Mouse (Mus musculus) CH12.LX (cell line): ENCODE measurements around the gene Cnpy1. TPM values are rescaled to one million over a fixed set of nuclear protein-coding genes. Genes with fewer than 3 reads are reported as not detected.

Experiments
- DNase-seq: peaks from one replicate; pipeline ENCODE4 v3.0.0-alpha.2; 2013; ENCODE audit errors: extremely low read depth
- H3K27ac ChIP-seq: 2 replicates; pipeline ENCODE4 v1.5.1; 2012; ENCODE audit warnings: low read depth, mild to moderate bottlenecking, control low read depth, moderate library complexity; ENCODE audit not compliant: insufficient read depth
- H3K27me3 ChIP-seq: replicated peaks from 2 replicates; pipeline ENCODE3; 2012; ENCODE audit warnings: inconsistent platforms
- H3K36me3 ChIP-seq, 2 experiments: replicated peaks in 1 of 2; 2 replicates each; pipeline versions ENCODE3 to v1.6.1; 2012; ENCODE audit warnings: inconsistent platforms in 1 of 2, low read length in 1 of 2, mild to moderate bottlenecking in 1 of 2, mixed read lengths in 1 of 2, moderate library complexity in 1 of 2; ENCODE audit not compliant: control insufficient read depth in 1 of 2, insufficient read depth in 1 of 2
- H3K4me1 ChIP-seq, 2 experiments: 2 replicates each; pipeline ENCODE4 v1.6.1; 2012; ENCODE audit warnings: inconsistent platforms in 1 of 2, moderate library complexity in 1 of 2; ENCODE audit not compliant: insufficient read depth in 2 of 2, control insufficient read depth in 1 of 2
- H3K4me2 ChIP-seq: 2 replicates; pipeline ENCODE4 v1.6.1; 2012; ENCODE audit warnings: low read depth, mild to moderate bottlenecking, control low read depth; ENCODE audit not compliant: poor library complexity, insufficient read depth, severe bottlenecking
- H3K4me3 ChIP-seq, 3 experiments: fragments of 150-350 bp in 1 of 3; sonication (generic) in 1 of 3; replicated peaks in 1 of 3; 2 replicates each; pipeline versions ENCODE3 to v1.5.1; 2011 to 2012; ENCODE audit warnings: low read depth in 2 of 3, low read length in 2 of 3, mild to moderate bottlenecking in 2 of 3, moderate library complexity in 2 of 3, control low read depth in 1 of 3, improper control_type of control experiment in 1 of 3, inconsistent platforms in 1 of 3, mixed read lengths in 1 of 3; ENCODE audit not compliant: poor library complexity in 1 of 3
- H3K79me2 ChIP-seq: replicated peaks from 2 replicates; pipeline ENCODE4 v1.6.1; 2012; ENCODE audit warnings: mild to moderate bottlenecking, moderate library complexity; ENCODE audit not compliant: control insufficient read depth, poor library complexity, insufficient read depth, severe bottlenecking; ENCODE audit errors: extremely low read depth
- H3K9ac ChIP-seq: 2 replicates; pipeline ENCODE4 v1.6.1; 2012; ENCODE audit warnings: low read depth, mild to moderate bottlenecking, control low read depth, moderate library complexity; ENCODE audit not compliant: insufficient read depth
- H3K9me3 ChIP-seq: replicated peaks from 2 replicates; pipeline ENCODE3; 2012; ENCODE audit warnings: low read length, inconsistent platforms, mixed read lengths
- BHLHE40 ChIP-seq: IDR thresholded peaks from 2 replicates; pipeline ENCODE4 v1.6.1; 2011; ENCODE audit warnings: mild to moderate bottlenecking, low read depth, low read length, improper control_type of control experiment
- CHD1 ChIP-seq: IDR thresholded peaks from 2 replicates; pipeline ENCODE4 v1.6.1; 2012; ENCODE audit warnings: low read depth, low read length, improper control_type of control experiment, inconsistent platforms
- CHD2 ChIP-seq: IDR thresholded peaks from 2 replicates; pipeline ENCODE4 v1.6.1; 2011; ENCODE audit warnings: low read length, improper control_type of control experiment
- CTCF ChIP-seq, 2 experiments: IDR thresholded peaks in 1 of 2; conservative IDR thresholded peaks in 1 of 2; 2 replicates each; pipeline ENCODE4 v1.5.1; 2011 to 2012; ENCODE audit warnings: low read depth in 2 of 2, low read length in 2 of 2, improper control_type of control experiment in 1 of 2, inconsistent platforms in 1 of 2, mild to moderate bottlenecking in 1 of 2, moderate library complexity in 1 of 2
- EP300 ChIP-seq: IDR thresholded peaks from 2 replicates; pipeline ENCODE4 v1.6.1; 2011; ENCODE audit warnings: low read length, improper control_type of control experiment
- ETS1 ChIP-seq: conservative IDR thresholded peaks from 2 replicates; pipeline ENCODE4 v1.6.1; 2012; ENCODE audit warnings: low read depth, mild to moderate bottlenecking, inconsistent platforms, low read length, improper control_type of control experiment, moderate library complexity
- GABPA ChIP-seq: IDR thresholded peaks from 2 replicates; pipeline ENCODE4 v1.6.1; 2012; ENCODE audit warnings: low read depth, low read length, improper control_type of control experiment, inconsistent platforms; ENCODE audit not compliant: insufficient replicate concordance
- JUN ChIP-seq: IDR thresholded peaks from 2 replicates; pipeline ENCODE4 v1.6.1; 2011; ENCODE audit warnings: low read depth, mild to moderate bottlenecking, low read length, improper control_type of control experiment, moderate library complexity; ENCODE audit not compliant: insufficient read depth
- KAT2A ChIP-seq: IDR thresholded peaks from 2 replicates; pipeline ENCODE4 v1.6.1; 2012; ENCODE audit warnings: low read length, improper control_type of control experiment, inconsistent platforms; ENCODE audit not compliant: insufficient replicate concordance
- MAX ChIP-seq: IDR thresholded peaks from 2 replicates; pipeline ENCODE4 v1.6.1; 2011; ENCODE audit warnings: low read length, improper control_type of control experiment
- MAZ ChIP-seq: IDR thresholded peaks from 2 replicates; pipeline ENCODE4 v1.6.1; 2012; ENCODE audit warnings: low read depth, mild to moderate bottlenecking, inconsistent platforms, low read length, improper control_type of control experiment, moderate library complexity
- MYC ChIP-seq: IDR thresholded peaks from 2 replicates; pipeline ENCODE4 v1.6.1; 2011; ENCODE audit warnings: low read depth, mild to moderate bottlenecking, improper control_type of control experiment, low read length
- POLR2AphosphoS2 ChIP-seq: IDR thresholded peaks from 2 replicates; pipeline ENCODE4 v1.6.1; 2011; ENCODE audit warnings: low read depth, low read length, improper control_type of control experiment
- RAD21 ChIP-seq: IDR thresholded peaks from 2 replicates; pipeline ENCODE4 v1.6.1; 2011; ENCODE audit warnings: low read depth, mild to moderate bottlenecking, low read length, improper control_type of control experiment, moderate library complexity
- SIN3A ChIP-seq: IDR thresholded peaks from 2 replicates; pipeline ENCODE4 v1.6.1; 2012; ENCODE audit warnings: low read length, improper control_type of control experiment, inconsistent platforms
- TBP ChIP-seq: conservative IDR thresholded peaks from 2 replicates; pipeline ENCODE4 v1.6.1; 2011; ENCODE audit warnings: low read depth, low read length, improper control_type of control experiment
- TCF12 ChIP-seq: IDR thresholded peaks from 2 replicates; pipeline ENCODE4 v1.6.1; 2014; ENCODE audit warnings: low read depth, mild to moderate bottlenecking, inconsistent platforms, low read length, improper control_type of control experiment
- UBTF ChIP-seq: IDR thresholded peaks from 2 replicates; pipeline ENCODE4 v1.6.1; 2012; ENCODE audit warnings: low read depth, mild to moderate bottlenecking, inconsistent platforms, low read length, improper control_type of control experiment, moderate library complexity
- USF1 ChIP-seq: IDR thresholded peaks from 2 replicates; pipeline ENCODE4 v1.6.1; 2014; ENCODE audit warnings: low read depth, mild to moderate bottlenecking, inconsistent platforms, low read length, improper control_type of control experiment
- USF2 ChIP-seq: conservative IDR thresholded peaks from 2 replicates; pipeline ENCODE4 v1.6.1; 2011; ENCODE audit warnings: low read depth, low read length, improper control_type of control experiment
- ZKSCAN1 ChIP-seq: IDR thresholded peaks from 2 replicates; pipeline ENCODE4 v1.6.1; 2012; ENCODE audit warnings: low read depth, inconsistent platforms, low read length, improper control_type of control experiment, borderline replicate concordance
- ZMIZ1 ChIP-seq: IDR thresholded peaks from 2 replicates; pipeline ENCODE4 v1.6.1; 2012; ENCODE audit warnings: low read depth, mild to moderate bottlenecking, inconsistent platforms, low read length, improper control_type of control experiment
- ZNF384 ChIP-seq: IDR thresholded peaks from 2 replicates; pipeline ENCODE4 v1.6.1; 2012; ENCODE audit warnings: low read depth, low read length, improper control_type of control experiment, inconsistent platforms
- dilution Hi-C: fragments of 300-500 bp; cut with MboI; formaldehyde crosslinking; loops from 2 replicates; pipeline ENCODE4 v1.14.3; 2020; ENCODE audit warnings: low sequenced_read_pairs; ENCODE audit not compliant: extremely low pct_unique_long_range_greater_than_20kb, extremely low pct_ligation_motif_present
- in situ Hi-C: fragments of 300-500 bp; cut with MboI; formaldehyde crosslinking; loops from 3 replicates; pipeline ENCODE4 v1.14.3; 2019; ENCODE audit warnings: low sequenced_read_pairs, low pct_ligation_motif_present, low pct_unique_long_range_greater_than_20kb, mixed read lengths
- polyA plus RNA-seq: library from polyadenylated mRNA; unstranded; fragments of >175 nt; gene quantifications from 2 replicates; pipeline ENCODE4 v1.2.1, GENCODE M21; 2012; ENCODE audit warnings: low read depth; ENCODE audit not compliant: insufficient read length
- total RNA-seq, 2 experiments: library from RNA; depleted of rRNA; stranded (reverse); fragments of 300-350 nt in 1 of 2; fragments of >200 nt in 1 of 2; gene quantifications; 2 replicates each; pipeline ENCODE4 v1.2.3; 2012 to 2014

Cnpy1 gene
- total and polyA plus RNA-seq, 3 experiments: 0.11 to 0.26 TPM; not detected in 1

DNA sequence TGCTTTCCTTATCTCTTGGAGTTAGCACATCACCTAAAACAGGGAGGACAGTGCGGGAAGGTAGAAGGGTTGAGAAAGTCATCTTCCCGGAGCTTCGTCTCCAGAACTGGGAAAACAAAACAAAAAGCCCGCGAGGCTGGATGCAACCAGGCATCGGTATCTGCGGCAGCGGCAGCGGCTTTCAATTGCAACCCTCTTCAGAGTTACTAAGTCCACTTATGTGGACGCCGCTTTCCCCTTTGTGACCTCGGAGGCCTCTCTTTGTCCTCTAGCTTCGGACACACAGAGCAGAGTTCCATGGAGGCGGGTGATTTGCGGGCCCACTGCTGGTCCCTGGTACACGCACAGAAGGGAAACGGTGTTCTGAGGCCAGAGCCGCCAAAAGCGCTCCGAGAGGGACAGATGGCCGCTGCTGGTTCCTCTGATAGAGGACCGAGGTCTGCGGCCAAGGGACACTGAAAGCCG, 83.6 kb downstream of the Cnpy1 start:
- no peak overlapping the region for H3K9ac ChIP-seq
- no peaks in the 10 kb centered on the region for H3K4me1 ChIP-seq
- no peaks in the 10 kb centered on the region for H3K36me3 ChIP-seq
- dilution Hi-C loops (no loop called here), in situ Hi-C loops (no loop called here)
- peaks cover 17% of the 10 kb centered on the region for H3K9me3 ChIP-seq
- TF ChIP-seq CHD2 (no peak), ZNF384 (no peak), ZMIZ1 (no peak), CTCF (conservative IDR thresholded peaks at IDR 0.05 in 1 of 2, IDR thresholded peaks at IDR 0.05 in 1 of 2; ENCODE audit: low read depth in 2 of 2, low read length in 2 of 2) (no peak)
- no peak overlapping the region for H3K27ac ChIP-seq
- H3K27me3 ChIP-seq: peaks cover 47% of the 10 kb centered on the region
- no peak overlapping the region for H3K4me3 ChIP-seq
- H3K4me2 ChIP-seq: no peak overlapping the region
- DNase-seq: no peak
- no peaks in the 10 kb centered on the region for H3K79me2 ChIP-seq

DNA sequence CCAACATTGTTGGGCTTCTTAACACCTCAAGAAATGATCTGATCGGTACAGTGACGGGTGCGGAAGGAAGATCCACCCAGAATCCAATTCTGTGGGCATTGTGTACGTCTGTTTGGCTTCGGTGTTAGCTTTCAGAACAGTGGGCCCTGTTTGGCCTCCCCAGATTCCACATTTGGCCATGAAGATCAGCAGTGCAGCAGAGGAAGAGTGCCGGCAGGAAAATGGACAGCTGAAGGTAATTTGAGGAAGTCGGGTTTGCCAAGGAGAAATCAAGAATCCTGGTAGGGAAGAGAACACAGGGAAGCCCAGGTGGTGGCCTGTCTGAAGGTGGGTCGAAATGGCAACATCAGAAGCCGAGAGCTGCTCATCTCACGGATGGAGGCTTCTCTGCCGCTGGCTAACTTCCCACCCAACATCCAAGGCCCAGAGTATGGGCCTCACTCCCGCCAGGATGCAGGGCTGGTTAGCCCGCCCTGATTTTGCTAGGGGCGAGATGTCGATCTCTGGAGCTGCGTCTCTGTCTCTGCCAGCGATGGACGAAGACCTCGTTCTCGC, 84.1 kb downstream of the Cnpy1 start:
- dilution Hi-C loops: no loop called here

DNA sequence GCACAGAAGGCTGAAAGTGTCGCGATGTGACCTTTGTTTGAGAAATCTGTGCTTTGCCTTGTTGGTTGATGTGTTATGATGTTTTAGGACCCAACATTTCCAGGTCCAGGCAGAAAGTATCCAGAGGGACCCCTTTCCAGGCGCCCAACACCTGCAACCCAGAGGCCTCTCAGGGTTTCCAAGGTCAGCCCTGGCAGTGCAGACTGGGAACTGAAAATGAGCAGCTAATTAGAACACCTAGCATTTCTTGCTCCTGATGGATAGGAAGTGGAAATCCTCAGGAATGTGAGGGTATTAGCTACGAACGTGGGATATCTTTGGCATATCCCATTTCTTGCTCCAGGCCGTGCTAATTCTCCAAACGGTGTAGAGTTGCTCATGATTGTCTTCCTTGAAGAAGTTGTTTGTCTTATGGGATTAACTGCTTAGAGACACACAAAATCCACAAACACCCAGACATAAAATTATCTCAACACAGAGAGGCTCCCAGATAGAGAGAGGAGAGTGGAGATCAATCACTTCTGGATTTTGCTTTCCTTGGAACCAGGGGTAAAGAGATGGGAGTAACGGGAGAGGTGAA, 85.6 kb downstream of the Cnpy1 start:
- no peak for TF ChIP-seq MAZ
- TF ChIP-seq CHD1: no peak
- no peak for TF ChIP-seq USF1
- no peak for TF ChIP-seq ZMIZ1
- no peak for TF ChIP-seq BHLHE40
- TF ChIP-seq MYC: no peak
- no peak for TF ChIP-seq JUN
- TF ChIP-seq TCF12: no peak
- TF ChIP-seq KAT2A: no peak
- TF ChIP-seq UBTF: no peak
- TF ChIP-seq MAX: no peak
- TF ChIP-seq CTCF (conservative IDR thresholded peaks at IDR 0.05 in 1 of 2, IDR thresholded peaks at IDR 0.05 in 1 of 2; ENCODE audit: low read depth in 2 of 2, low read length in 2 of 2): no peak
- TF ChIP-seq SIN3A: no peak
- no peak for TF ChIP-seq EP300
- TF ChIP-seq RAD21: no peak
- no peak for TF ChIP-seq USF2
- no peak for TF ChIP-seq ETS1
- TF ChIP-seq ZKSCAN1: no peak
- Histone ChIP-seq H3K36me3 (no peaks in the 10 kb centered on the region), H3K4me1 (no peaks in the 10 kb centered on the region), H3K79me2 (no peaks in the 10 kb centered on the region), H3K27me3 (peaks cover 55% of the 10 kb centered on the region), H3K4me2 (no peak overlapping the region), H3K9me3 (peaks cover 1% of the 10 kb centered on the region), H3K27ac (no peak overlapping the region), H3K9ac (no peak overlapping the region), H3K4me3 (no peak overlapping the region)
- DNase-seq: no peak
- in situ Hi-C loops: no loop called here
- dilution Hi-C loops: no loop called here

More for the DNA sequence above, 84.1 kb downstream of the Cnpy1 start:
- peaks cover 12% of the 10 kb centered on the region for H3K9me3 ChIP-seq
- H3K36me3 ChIP-seq: no peaks in the 10 kb centered on the region
- H3K27me3 ChIP-seq: peaks cover 50% of the 10 kb centered on the region
- no peak overlapping the region for H3K9ac ChIP-seq
- no peak overlapping the region for H3K4me2 ChIP-seq
- H3K27ac ChIP-seq: no peak overlapping the region
- no peaks in the 10 kb centered on the region for H3K79me2 ChIP-seq
- in situ Hi-C loops: no loop called here
- H3K4me1 ChIP-seq: no peaks in the 10 kb centered on the region
- DNase-seq: no peak
- H3K4me3 ChIP-seq: no peak overlapping the region
- no peak for TF ChIP-seq POLR2AphosphoS2
- TF ChIP-seq TBP: no peak
- TF ChIP-seq GABPA: no peak
- no peak for TF ChIP-seq BHLHE40
